Mouse (Mus musculus) splenic B cell, adult 2 months (primary cell): ENCODE data around the gene Ptpn14.
A peak's percentile ranks its signal among the peaks of the same experiment; 100 is the strongest.

Source experiments
- DNase-seq: peaks from one replicate; pipeline ENCODE4 v3.0.0-alpha.2; 2011; ENCODE audit warnings: low read depth, low spot score
- H3K27me3 ChIP-seq: 2 replicates; pipeline ENCODE4 v1.6.1; 2012; ENCODE audit warnings: mild to moderate bottlenecking, low read length, moderate library complexity, mixed read lengths; ENCODE audit not compliant: control insufficient read depth, poor library complexity, insufficient read depth, severe bottlenecking
- H3K36me3 ChIP-seq: 2 replicates; pipeline ENCODE4 v1.6.1; 2012; ENCODE audit warnings: mild to moderate bottlenecking, low read length, moderate library complexity, mixed read lengths; ENCODE audit not compliant: control insufficient read depth, poor library complexity, insufficient read depth, severe bottlenecking

The Ptpn14 gene

GRCm38 (mm10) chr1:189921568-189921817 is 193.4 kb downstream of the Ptpn14 start:
- DNase-seq = no peak
- Histone ChIP-seq H3K36me3 (no peaks in the 10 kb centered on the region), H3K27me3 (no peaks in the 10 kb centered on the region)

GRCm38 (mm10) chr1:189921818-189922592 is 193.9 kb downstream of the Ptpn14 start, which contains the start of gene Smyd2:
Smyd2 (minus strand) TSS chr1:189922363.
- Histone ChIP-seq H3K36me3 (no peaks in the 10 kb centered on the region), H3K27me3 (no peaks in the 10 kb centered on the region)
- peak; percentile 59 for DNase-seq

GRCm38 (mm10) chr1:189922721-189923120 is 194.7 kb downstream of the Ptpn14 start:
- no peak for DNase-seq
- no peaks in the 10 kb centered on the region for H3K27me3 ChIP-seq
- no peaks in the 10 kb centered on the region for H3K36me3 ChIP-seq

GRCm38 (mm10) chr1:189923157-189923556 is 195.1 kb downstream of the Ptpn14 start:
- no peaks in the 10 kb centered on the region for H3K36me3 ChIP-seq
- no peak for DNase-seq
- H3K27me3 ChIP-seq = no peaks in the 10 kb centered on the region

GRCm38 (mm10) chr1:189923871-189924568 is 196.0 kb downstream of the Ptpn14 start:
- no peak for DNase-seq
- no peaks in the 10 kb centered on the region for H3K27me3 ChIP-seq
- H3K36me3 ChIP-seq = no peaks in the 10 kb centered on the region

- H3K36me3 ChIP-seq = no peaks in the 10 kb centered on the region
Observed at GRCm38 (mm10) chr1:189926279-189926678, 198.2 kb downstream of the Ptpn14 start.

More at GRCm38 (mm10) chr1:189926279-189926678, 198.2 kb downstream of the Ptpn14 start:
- no peaks in the 10 kb centered on the region for H3K27me3 ChIP-seq
- DNase-seq = no peak
